21 mouse cellular contexts compared by ENCODE assay signal in the genomic region with DNA sequence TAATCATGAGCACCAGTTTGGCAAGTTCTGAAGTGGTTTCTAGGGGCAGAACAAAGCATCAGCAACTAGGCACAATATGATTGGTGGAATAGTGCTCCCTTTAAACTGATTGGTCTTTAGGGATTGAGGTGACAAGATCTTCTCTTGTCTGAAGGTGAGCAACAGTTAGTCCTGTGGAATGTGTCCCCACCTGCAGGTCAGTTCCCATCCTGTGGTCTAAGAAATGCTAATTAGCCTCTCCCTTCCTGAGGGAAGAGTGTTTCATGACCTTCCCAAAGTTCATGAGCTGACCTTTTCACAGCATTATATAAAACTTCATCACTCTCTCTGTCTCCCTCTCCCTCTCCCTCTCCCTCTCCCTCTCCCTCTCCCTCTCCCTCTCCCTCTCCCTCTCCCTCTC.
DNase-seq lines count a peak whose midpoint lies in the region; ATAC-seq and TF ChIP-seq lines count a peak whose summit lies in the region.
"Had no signal": no experiment of that assay in that cellular context is flagged by ENCODE, and none has a peak within 500 bp of the region (broad histone marks: within the 10 kb centered on the region; RNA-seq: fewer than 3 reads in every experiment).

No protein-coding gene starts in this region.

- H3K9me3 ChIP-seq in lung, postnatal 0 days (ENCODE audit: low read length) = no peaks in the 10 kb centered on the region
- H3K9me3 ChIP-seq: embryonic facial prominence, embryonic 10.5 days; embryonic facial prominence, embryonic 12.5 days; forebrain, embryonic 13.5 days; forebrain, embryonic 15.5 days had no signal

- intact Hi-C loops in heart, postnatal 10 days (cut with DNase I) = no loop called here

- no peak overlapping the region for H3K4me3 ChIP-seq in lung, postnatal 0 days (ENCODE audit: low read depth, low read length)
- H3K4me3 ChIP-seq: embryonic facial prominence, embryonic 10.5 days; embryonic facial prominence, embryonic 12.5 days; forebrain, embryonic 13.5 days; forebrain, embryonic 15.5 days had no signal

- H3K27ac ChIP-seq in lung, postnatal 0 days (ENCODE audit: low read length) = no peak overlapping the region
- H3K27ac ChIP-seq: embryonic facial prominence, embryonic 10.5 days; embryonic facial prominence, embryonic 12.5 days; forebrain, embryonic 13.5 days; forebrain, embryonic 15.5 days had no signal

- no peaks in the 10 kb centered on the region for H3K4me1 ChIP-seq in lung, postnatal 0 days (ENCODE audit: insufficient read depth, low read depth, low read length)
- H3K4me1 ChIP-seq: embryonic facial prominence, embryonic 10.5 days; embryonic facial prominence, embryonic 12.5 days; forebrain, embryonic 13.5 days; forebrain, embryonic 15.5 days had no signal

- no peaks in the 10 kb centered on the region for H3K27me3 ChIP-seq in lung, postnatal 0 days (replicated peaks; ENCODE audit: insufficient read depth, low read length)
- H3K27me3 ChIP-seq: embryonic facial prominence, embryonic 12.5 days; forebrain, embryonic 13.5 days; forebrain, embryonic 15.5 days; Patski had no signal

- no peaks in the 10 kb centered on the region for H3K36me3 ChIP-seq in lung, postnatal 0 days (ENCODE audit: insufficient read depth, low read length)
- H3K36me3 ChIP-seq: embryonic facial prominence, embryonic 10.5 days; embryonic facial prominence, embryonic 12.5 days; forebrain, embryonic 15.5 days; G1E had no signal

- H3K9ac ChIP-seq in lung, postnatal 0 days (replicated peaks; ENCODE audit: low read depth) = no peak overlapping the region
- H3K9ac ChIP-seq: embryonic facial prominence, embryonic 12.5 days; forebrain, embryonic 13.5 days; forebrain, embryonic 15.5 days; forebrain, postnatal 0 days had no signal

- no peak overlapping the region for H3K4me2 ChIP-seq in lung, postnatal 0 days (replicated peaks; ENCODE audit: low read depth, low read length)
- H3K4me2 ChIP-seq: embryonic facial prominence, embryonic 12.5 days; forebrain, embryonic 13.5 days; forebrain, embryonic 15.5 days had no signal

- DNase-seq in ES-CJ7 (ENCODE audit: low read depth, low spot score) = peak; percentile 88
- peak; percentile 89 for DNase-seq in R1 (ENCODE audit: low read depth, low spot score)
- peak; percentile 65 for DNase-seq in ZHBTc4 (ENCODE audit: low read depth, low spot score)
- no peak for DNase-seq in heart, postnatal 10 days
- no peak for DNase-seq in lung, postnatal 0 days (ENCODE audit: low spot score)
- DNase-seq in spleen, postnatal 10 days (ENCODE audit: low spot score in 2 of 2) = no peak
- DNase-seq: adrenal gland, adult 2 months; adrenal gland, postnatal 10 days; adrenal gland, postnatal 25 days; cerebellum, adult 11 months; cerebellum, adult 18-20 months; cerebellum, adult 8-10 months; cerebellum, adult 9-11 months; cerebellum, postnatal 25 days; forebrain, postnatal 0 days had no signal

- no peak for TF ChIP-seq EP300 in lung, postnatal 0 days (IDR thresholded peaks at IDR 0.05)

- no peak for ATAC-seq in lung, postnatal 0 days
- ATAC-seq: forebrain, embryonic 13.5 days; forebrain, embryonic 15.5 days; forebrain, postnatal 0 days; Patski had no signal

- TF ChIP-seq CTCF in lung, postnatal 0 days (IDR thresholded peaks at IDR 0.05) = no peak

Comparison
In these comparisons a context has a peak if more than half of its experiments do, and no peak if none do; other contexts are left out.
1. DNase-seq: peak in ES-CJ7 (single experiment), R1 (single experiment) and ZHBTc4 (single experiment); none in heart, postnatal 10 days (0 of 2), lung, postnatal 0 days (single experiment) and spleen, postnatal 10 days (0 of 2).